Mouse (Mus musculus) liver, adult 2 months (tissue): ENCODE data around the gene Gm17662.

Experiments used
- CTCF ChIP-seq: fragments of 200-500 bp; IDR thresholded peaks from 2 replicates; pipeline ENCODE4 v1.5.1; 2011; ENCODE audit warnings: low read depth, low read length, control low read depth
- POLR2A ChIP-seq: fragments of 200-500 bp; IDR thresholded peaks from 2 replicates; pipeline ENCODE4 v1.6.1; 2011; ENCODE audit warnings: low read length, control low read depth; ENCODE audit not compliant: insufficient read depth; ENCODE audit errors: extremely low read depth

GRCm38 (mm10) chr4:104813617-104814016 lies 43.5 kb upstream of the Gm17662 start:
- no peak for TF ChIP-seq POLR2A
- TF ChIP-seq CTCF: no peak
